Mouse (Mus musculus) MEL (cell line): Measurements from ENCODE around the gene Cd24a. TPM values are rescaled to one million over a fixed set of nuclear protein-coding genes. Genes with fewer than 3 reads are reported as not detected.

ENCODE experiments used
- DNase-seq: peaks from one replicate; pipeline ENCODE4 v3.0.0; 2011; ENCODE audit warnings: low read depth, low spot score
- H3K27ac ChIP-seq: 2 replicates; pipeline ENCODE4 v1.5.1; 2012; ENCODE audit warnings: low read depth, mild to moderate bottlenecking, control low read depth, low read length, moderate library complexity; ENCODE audit not compliant: control insufficient read depth
- H3K27me3 ChIP-seq, 2 experiments: fragments of 150-350 bp in 1 of 2; sonication (generic) in 1 of 2; 2 replicates each; pipeline ENCODE4 v1.6.1; 2012; ENCODE audit warnings: low read length in 2 of 2, mild to moderate bottlenecking in 2 of 2, improper control_type of control experiment in 1 of 2, moderate library complexity in 1 of 2; ENCODE audit not compliant: insufficient read depth in 2 of 2, control insufficient read depth in 1 of 2
- H3K36me3 ChIP-seq, 2 experiments: 2 replicates each; pipeline ENCODE4 v1.6.1; 2012 to 2014; ENCODE audit warnings: low read length in 2 of 2, improper control_type of control experiment in 1 of 2, inconsistent platforms in 1 of 2, mild to moderate bottlenecking in 1 of 2; ENCODE audit not compliant: insufficient read depth in 2 of 2, control insufficient read depth in 1 of 2
- H3K4me1 ChIP-seq, 2 experiments: fragments of 150-350 bp in 1 of 2; sonication (generic) in 1 of 2; 2 replicates each; pipeline ENCODE4 v1.6.1; 2012; ENCODE audit warnings: low read length in 2 of 2, improper control_type of control experiment in 1 of 2, mild to moderate bottlenecking in 1 of 2; ENCODE audit not compliant: insufficient read depth in 2 of 2, control insufficient read depth in 1 of 2
- H3K4me3 ChIP-seq, 2 experiments: fragments of 150-350 bp in 1 of 2; sonication (generic) in 1 of 2; 2 replicates each; pipeline ENCODE4 v1.5.1; 2012; ENCODE audit warnings: low read depth in 2 of 2, low read length in 2 of 2, mild to moderate bottlenecking in 2 of 2, moderate library complexity in 2 of 2, control low read depth in 1 of 2, improper control_type of control experiment in 1 of 2; ENCODE audit not compliant: control insufficient read depth in 1 of 2, insufficient read depth in 1 of 2
- H3K79me2 ChIP-seq: 2 replicates; pipeline ENCODE4 v1.6.1; 2012; ENCODE audit warnings: mild to moderate bottlenecking, low read length, moderate library complexity; ENCODE audit not compliant: control insufficient read depth, poor library complexity, insufficient read depth
- H3K9ac ChIP-seq: 2 replicates; pipeline ENCODE4 v1.6.1; 2012; ENCODE audit warnings: low read depth, mild to moderate bottlenecking, control low read depth, low read length, moderate library complexity; ENCODE audit not compliant: control insufficient read depth, poor library complexity, severe bottlenecking
- H3K9me3 ChIP-seq: fragments of 150-350 bp; sonication (generic); replicated peaks from 2 replicates; pipeline ENCODE4 v1.6.1; 2012; ENCODE audit warnings: mild to moderate bottlenecking, low read length, improper control_type of control experiment, moderate library complexity; ENCODE audit not compliant: insufficient read depth
- BHLHE40 ChIP-seq: IDR thresholded peaks from 2 replicates; pipeline ENCODE4 v1.6.1; 2012; ENCODE audit warnings: low read depth, mild to moderate bottlenecking, inconsistent platforms, low read length, improper control_type of control experiment, borderline replicate concordance
- CHD1 ChIP-seq: IDR thresholded peaks from 2 replicates; pipeline ENCODE4 v1.6.1; 2012; ENCODE audit warnings: low read depth, mild to moderate bottlenecking, inconsistent platforms, low read length, improper control_type of control experiment
- CTCF ChIP-seq, 3 experiments: IDR thresholded peaks in 2 of 3; conservative IDR thresholded peaks in 1 of 3; 2 replicates each; pipeline ENCODE4 v1.5.1; 2011 to 2012; ENCODE audit warnings: low read length in 3 of 3, low read depth in 2 of 3, mild to moderate bottlenecking in 2 of 3, improper control_type of control experiment in 1 of 3, inconsistent platforms in 1 of 3, mixed read lengths in 1 of 3, moderate library complexity in 1 of 3; ENCODE audit not compliant: control insufficient read depth in 1 of 3, insufficient read depth in 1 of 3, poor library complexity in 1 of 3, severe bottlenecking in 1 of 3
- ELF1 ChIP-seq: IDR thresholded peaks from 2 replicates; pipeline ENCODE4 v1.6.1; 2014; ENCODE audit warnings: low read depth, mild to moderate bottlenecking, inconsistent platforms, low read length, improper control_type of control experiment, moderate library complexity
- GABPA ChIP-seq: IDR thresholded peaks from 2 replicates; pipeline ENCODE4 v1.6.1; 2012; ENCODE audit warnings: low read depth, mild to moderate bottlenecking, inconsistent platforms, low read length, improper control_type of control experiment, moderate library complexity
- GATA1 ChIP-seq: IDR thresholded peaks from 2 replicates; pipeline ENCODE4 v1.6.1; 2011; ENCODE audit warnings: low read depth, low read length, improper control_type of control experiment
- HCFC1 ChIP-seq: IDR thresholded peaks from 2 replicates; pipeline ENCODE4 v1.6.1; 2012; ENCODE audit warnings: low read depth, mild to moderate bottlenecking, inconsistent platforms, low read length, improper control_type of control experiment, moderate library complexity
- MAX ChIP-seq: IDR thresholded peaks from 2 replicates; pipeline ENCODE4 v1.6.1; 2011; ENCODE audit warnings: low read length, improper control_type of control experiment
- MAZ ChIP-seq: IDR thresholded peaks from 2 replicates; pipeline ENCODE4 v1.6.1; 2012; ENCODE audit warnings: low read depth, mild to moderate bottlenecking, inconsistent platforms, low read length, improper control_type of control experiment
- MEF2A ChIP-seq: IDR thresholded peaks from 2 replicates; pipeline ENCODE4 v1.6.1; 2014; ENCODE audit warnings: low read depth, mild to moderate bottlenecking, inconsistent platforms, low read length, improper control_type of control experiment; ENCODE audit not compliant: poor library complexity, insufficient replicate concordance, severe bottlenecking; ENCODE audit errors: extremely low read depth
- MYB ChIP-seq: IDR thresholded peaks from 2 replicates; pipeline ENCODE4 v1.6.1; 2011; ENCODE audit warnings: mild to moderate bottlenecking, low read depth, low read length, improper control_type of control experiment
- NELFE ChIP-seq: IDR thresholded peaks from 2 replicates; pipeline ENCODE4 v1.6.1; 2011; ENCODE audit warnings: low read depth, low read length, improper control_type of control experiment
- NRF1 ChIP-seq: IDR thresholded peaks from 2 replicates; pipeline ENCODE4 v1.6.1; 2014; ENCODE audit warnings: low read depth, mild to moderate bottlenecking, inconsistent platforms, low read length, improper control_type of control experiment, moderate library complexity; ENCODE audit not compliant: poor library complexity, insufficient read depth, severe bottlenecking
- SIN3A ChIP-seq: IDR thresholded peaks from 2 replicates; pipeline ENCODE4 v1.6.1; 2012; ENCODE audit warnings: low read length, improper control_type of control experiment, inconsistent platforms
- TAL1 ChIP-seq: IDR thresholded peaks from 2 replicates; pipeline ENCODE4 v1.6.1; 2012; ENCODE audit warnings: mild to moderate bottlenecking, inconsistent platforms, low read length, moderate library complexity, mixed read lengths
- TBP ChIP-seq: IDR thresholded peaks from 2 replicates; pipeline ENCODE4 v1.8.0; 2011; ENCODE audit warnings: low read depth, low read length, improper control_type of control experiment
- TCF12 ChIP-seq: IDR thresholded peaks from 2 replicates; pipeline ENCODE4 v1.6.1; 2014; ENCODE audit warnings: low read depth, mild to moderate bottlenecking, inconsistent platforms, low read length, improper control_type of control experiment, moderate library complexity
- ZC3H11A ChIP-seq: IDR thresholded peaks from 2 replicates; pipeline ENCODE4 v1.6.1; 2012; ENCODE audit warnings: low read depth, mild to moderate bottlenecking, inconsistent platforms, low read length, improper control_type of control experiment
- ZKSCAN1 ChIP-seq: IDR thresholded peaks from 2 replicates; pipeline ENCODE4 v1.6.1; 2012; ENCODE audit warnings: low read depth, mild to moderate bottlenecking, inconsistent platforms, low read length, improper control_type of control experiment, moderate library complexity
- polyA plus RNA-seq, 2 experiments: library from polyadenylated mRNA; stranded (reverse) in 1 of 2; unstranded in 1 of 2; fragments of >175 nt in 1 of 2; fragments of >200 nt in 1 of 2; gene quantifications; 2 replicates each; pipeline versions ENCODE4 v1.2.1 to v1.2.4; 2012; ENCODE audit warnings: low replicate concordance in 2 of 2, low read depth in 1 of 2; ENCODE audit not compliant: insufficient read length in 2 of 2, insufficient read depth in 1 of 2, missing spikeins in 1 of 2
- total RNA-seq: library from RNA; depleted of rRNA; stranded (reverse); fragments of 300-350 nt; gene quantifications from 2 replicates; pipeline ENCODE4 v1.2.3, GENCODE M21; 2012

Cd24a gene
- total and polyA plus RNA-seq, 3 experiments: 96.6 to 181 TPM; not detected in 1

DNA sequence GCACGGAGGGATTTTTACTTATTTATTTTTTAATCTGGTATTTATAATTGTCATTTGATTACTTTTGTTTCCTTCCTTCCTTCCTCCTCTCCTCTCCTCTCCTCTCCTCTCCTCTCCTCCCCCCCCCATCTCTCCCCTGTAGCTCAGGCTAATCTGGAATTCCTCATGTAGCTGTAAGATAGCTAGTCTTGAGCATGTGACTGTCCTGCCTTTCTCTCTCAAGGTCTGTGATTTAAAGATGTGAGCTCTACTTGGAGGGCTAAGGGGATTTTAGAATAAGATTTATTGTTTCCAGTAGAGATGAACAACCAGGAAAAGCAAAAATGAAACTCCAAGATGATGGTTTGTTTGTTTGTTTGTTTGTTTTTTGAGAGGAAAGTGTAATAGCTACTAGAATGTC lies 23.0 kb downstream of the Cd24a start:
- no peaks in the 10 kb centered on the region for H3K79me2 ChIP-seq
- H3K4me3 ChIP-seq: no peak overlapping the region
- no peak for DNase-seq
- H3K27ac ChIP-seq: no peak overlapping the region
- no peak for TF ChIP-seq NELFE
- no peak for TF ChIP-seq BHLHE40
- TF ChIP-seq TAL1: no peak
- TF ChIP-seq MEF2A: no peak
- no peak for TF ChIP-seq ELF1
- TF ChIP-seq TCF12: no peak
- TF ChIP-seq HCFC1: no peak
- no peak for TF ChIP-seq CTCF (IDR thresholded peaks at IDR 0.05 in 2 of 3, conservative IDR thresholded peaks at IDR 0.05 in 1 of 3; ENCODE audit: control insufficient read depth in 1 of 3, insufficient read depth in 1 of 3, low read depth in 2 of 3, low read length in 3 of 3, poor library complexity in 1 of 3, severe bottlenecking in 1 of 3)
- no peak for TF ChIP-seq GABPA
- TF ChIP-seq ZC3H11A: no peak
- TF ChIP-seq MAZ: no peak
- TF ChIP-seq GATA1: no peak
- no peak for TF ChIP-seq TBP
- TF ChIP-seq MAX: no peak
- TF ChIP-seq SIN3A: no peak
- no peak for TF ChIP-seq CHD1
- TF ChIP-seq MYB: no peak
- no peak for TF ChIP-seq NRF1
- H3K27me3 ChIP-seq: no peaks in the 10 kb centered on the region
- peaks cover 0 to 9% of the 10 kb centered on the region in 2 experiments; a peak in 2 of 4 replicates for H3K4me1 ChIP-seq
- H3K9me3 ChIP-seq: no peaks in the 10 kb centered on the region
- H3K36me3 ChIP-seq: 0 out of 4 replicates have a peak, but pooled peaks cover 0 to under 1% of the 10 kb centered on the region in 2 experiments
- no peak overlapping the region for H3K9ac ChIP-seq

DNA sequence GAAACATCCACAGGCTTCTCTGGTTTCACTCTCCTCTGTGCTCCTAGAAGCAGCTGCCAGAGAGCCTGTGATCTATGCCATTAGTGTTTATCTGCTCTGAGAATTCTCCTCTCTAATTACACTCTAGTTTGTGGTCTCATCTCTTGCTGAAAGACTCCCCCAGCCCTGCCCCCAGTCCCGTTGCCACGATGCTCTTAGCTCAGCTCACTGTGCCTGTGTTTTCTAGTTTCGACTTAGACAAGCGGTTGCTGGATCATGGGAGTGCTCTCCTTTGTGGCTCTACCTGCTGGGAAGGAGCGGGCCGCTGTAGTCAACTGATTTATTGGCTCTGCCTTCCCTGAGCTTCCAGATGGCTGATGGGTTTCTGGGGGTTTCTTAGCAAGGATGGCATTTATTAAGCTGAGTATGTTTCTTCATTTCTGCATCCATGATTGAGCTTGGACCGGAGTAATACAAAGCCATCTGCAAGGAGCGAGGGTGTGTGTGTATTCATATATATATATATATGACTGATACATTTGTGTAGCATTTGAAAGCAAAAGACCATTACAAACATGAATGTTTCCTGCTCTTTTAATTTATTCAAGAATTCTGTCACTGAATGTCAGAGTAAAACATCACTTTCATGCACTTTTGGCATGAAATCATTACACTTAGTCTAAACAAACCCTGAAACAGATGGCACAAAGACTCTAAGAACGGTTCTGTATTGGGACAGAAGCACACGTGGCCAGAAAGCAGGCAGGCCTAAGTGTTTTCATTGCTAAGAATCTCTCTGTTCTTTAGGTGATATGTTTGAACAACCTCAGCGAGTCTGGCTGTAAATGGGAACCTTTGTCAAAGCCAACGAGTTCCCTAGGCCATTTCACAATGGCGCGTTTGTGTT lies 23.7 kb downstream of the Cd24a start:
- no peak overlapping the region for H3K4me3 ChIP-seq
- H3K36me3 ChIP-seq: 0 out of 4 replicates have a peak, but pooled peaks cover 0 to 2% of the 10 kb centered on the region in 2 experiments
- no peaks in the 10 kb centered on the region for H3K27me3 ChIP-seq
- no peak overlapping the region for H3K27ac ChIP-seq
- H3K79me2 ChIP-seq: no peaks in the 10 kb centered on the region
- H3K9me3 ChIP-seq: no peaks in the 10 kb centered on the region
- no peak overlapping the region for H3K9ac ChIP-seq
- H3K4me1 ChIP-seq: peaks cover 0 to 11% of the 10 kb centered on the region in 2 experiments; a peak in 2 of 4 replicates
- no peak for DNase-seq
- TF ChIP-seq ZKSCAN1 (no peak), GABPA (no peak)
